Mouse (Mus musculus) Muller cell, postnatal 12 days (primary cell): ENCODE data around the gene Rgs6.

Experiments used
- DNase-seq: peaks from one replicate; pipeline ENCODE4 v3.0.0-alpha.2; 2015; ENCODE audit errors: inconsistent ontology term

Gene Rgs6

GRCm38 (mm10) chr12:83033171-83033835, 445.2 kb downstream of the Rgs6 start:
- DNase-seq = peak; percentile 72

GRCm38 (mm10) chr12:83034859-83035569, 446.9 kb downstream of the Rgs6 start:
- DNase-seq = no peak

GRCm38 (mm10) chr12:83037798-83038560, 449.9 kb downstream of the Rgs6 start:
- DNase-seq = no peak

- DNase-seq = no peak
These were observed 450.7 kb downstream of the Rgs6 start for GRCm38 (mm10) chr12:83038779-83039178.

GRCm38 (mm10) chr12:83039859-83040258, 451.8 kb downstream of the Rgs6 start:
- DNase-seq = no peak

- DNase-seq = no peak
These were observed 456.0 kb downstream of the Rgs6 start for GRCm38 (mm10) chr12:83043980-83044620.

GRCm38 (mm10) chr12:83044621-83044990, 456.5 kb downstream of the Rgs6 start:
- DNase-seq = peak; percentile 94

GRCm38 (mm10) chr12:83045001-83045531, 457.0 kb downstream of the Rgs6 start:
- DNase-seq = peak; percentile 76

- DNase-seq = no peak
These were observed 458.6 kb downstream of the Rgs6 start for GRCm38 (mm10) chr12:83046734-83047133.

- peak; percentile 22 for DNase-seq
These were observed 459.6 kb downstream of the Rgs6 start for GRCm38 (mm10) chr12:83047710-83048109.

- no peak for DNase-seq
These were observed 462.4 kb downstream of the Rgs6 start for GRCm38 (mm10) chr12:83050514-83050913.

- no peak for DNase-seq
These were observed 464.3 kb downstream of the Rgs6 start for GRCm38 (mm10) chr12:83052391-83052790.

- DNase-seq = no peak
These were observed 467.6 kb downstream of the Rgs6 start for GRCm38 (mm10) chr12:83055690-83056089.

- DNase-seq = no peak
These were observed 478.3 kb downstream of the Rgs6 start for GRCm38 (mm10) chr12:83066426-83066825.

GRCm38 (mm10) chr12:83070848-83071247, 482.8 kb downstream of the Rgs6 start:
- no peak for DNase-seq

- DNase-seq = peak; percentile 44
These were observed 484.2 kb downstream of the Rgs6 start for GRCm38 (mm10) chr12:83072181-83072887.

GRCm38 (mm10) chr12:83072951-83073878, 485.1 kb downstream of the Rgs6 start:
- DNase-seq = peak; percentile 26

GRCm38 (mm10) chr12:83073879-83074368, 485.8 kb downstream of the Rgs6 start:
- DNase-seq = no peak

- DNase-seq = no peak
These were observed 488.1 kb downstream of the Rgs6 start for GRCm38 (mm10) chr12:83076179-83076578.

- DNase-seq = no peak
These were observed 489.4 kb downstream of the Rgs6 start for GRCm38 (mm10) chr12:83077486-83077885.
